Mouse (Mus musculus): ENCODE results near the gene Srgap1. TPM values are rescaled to one million over a fixed set of nuclear protein-coding genes. Genes with fewer than 3 reads are reported as not detected.

Gene Srgap1
- polyA plus RNA-seq, 1 experiment from 2014 or later = 15.8 TPM

DNA sequence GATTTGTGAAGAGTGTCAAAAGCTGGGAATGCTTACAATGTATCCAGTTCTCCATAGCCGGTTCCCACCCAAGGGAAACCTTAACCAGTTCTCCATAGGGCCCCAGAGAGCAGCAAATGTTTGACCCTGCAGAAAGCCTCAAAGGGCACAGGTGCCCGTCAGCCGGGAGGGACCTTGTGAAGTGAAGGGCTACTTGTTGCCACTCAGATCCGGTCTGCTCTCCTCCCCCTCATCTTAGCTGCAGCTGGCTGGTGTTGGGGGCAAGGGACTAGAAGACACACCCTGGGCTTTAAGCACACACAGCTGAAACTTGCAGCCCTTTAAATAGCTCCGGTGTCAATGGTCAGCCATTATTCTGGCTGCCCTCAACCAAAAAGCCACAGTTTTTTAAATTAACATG lies 30.1 kb downstream of the Srgap1 start:
- peaks cover 31% of the 10 kb centered on the region for H3K4me1 ChIP-seq (replicated peaks)

DNA sequence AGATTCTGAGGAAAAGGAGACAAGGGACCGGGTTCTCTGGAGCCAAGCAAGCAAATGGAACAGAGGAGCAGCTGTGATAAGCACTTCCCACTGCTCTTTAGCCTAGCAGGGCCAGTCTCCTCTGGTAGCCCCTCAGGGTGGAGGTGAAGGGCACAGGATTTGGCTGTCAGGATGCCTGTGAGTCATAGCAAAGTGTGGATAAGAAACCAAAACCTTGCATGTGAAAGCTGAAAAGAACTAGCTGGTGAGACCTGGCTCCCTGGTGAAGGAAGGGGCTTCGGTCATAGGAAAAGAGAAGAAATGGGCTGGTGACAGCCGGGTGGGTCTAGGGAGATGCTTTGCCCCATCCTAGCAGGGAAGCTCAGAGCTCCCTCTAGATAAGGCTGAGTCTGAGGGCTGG lies 30.5 kb downstream of the Srgap1 start:
- Histone ChIP-seq H3K9me3 (no peaks in the 10 kb centered on the region), H3K36me3 (no peaks in the 10 kb centered on the region), H3K27me3 (no peaks in the 10 kb centered on the region), H3K27ac (no peak overlapping the region), H3K4me1 (replicated peaks) (peaks cover 31% of the 10 kb centered on the region), H3K9ac (replicated peaks) (no peak overlapping the region), H3K4me2 (no peak overlapping the region), H3K4me3 (replicated peaks) (no peak overlapping the region)
- WGBS = 85% methylated on average over 3 of the region's 3 CpGs
- ATAC-seq (ENCODE audit: insufficient number of reproducible peaks, insufficient read depth, low FRiP score, low TSS enrichment, low read depth) = no peak

More for the DNA sequence above, 30.1 kb downstream of the Srgap1 start:
- H3K4me3 ChIP-seq (replicated peaks) = no peak overlapping the region
- H3K27ac ChIP-seq = no peak overlapping the region
- no peak overlapping the region for H3K4me2 ChIP-seq
- 68% methylated on average over 5 of the region's 5 CpGs for WGBS
- H3K9ac ChIP-seq (replicated peaks) = no peak overlapping the region
- ATAC-seq (ENCODE audit: insufficient number of reproducible peaks, insufficient read depth, low FRiP score, low TSS enrichment, low read depth) = no peak
- H3K27me3 ChIP-seq = no peaks in the 10 kb centered on the region
- no peaks in the 10 kb centered on the region for H3K36me3 ChIP-seq
- H3K9me3 ChIP-seq = no peaks in the 10 kb centered on the region

DNA sequence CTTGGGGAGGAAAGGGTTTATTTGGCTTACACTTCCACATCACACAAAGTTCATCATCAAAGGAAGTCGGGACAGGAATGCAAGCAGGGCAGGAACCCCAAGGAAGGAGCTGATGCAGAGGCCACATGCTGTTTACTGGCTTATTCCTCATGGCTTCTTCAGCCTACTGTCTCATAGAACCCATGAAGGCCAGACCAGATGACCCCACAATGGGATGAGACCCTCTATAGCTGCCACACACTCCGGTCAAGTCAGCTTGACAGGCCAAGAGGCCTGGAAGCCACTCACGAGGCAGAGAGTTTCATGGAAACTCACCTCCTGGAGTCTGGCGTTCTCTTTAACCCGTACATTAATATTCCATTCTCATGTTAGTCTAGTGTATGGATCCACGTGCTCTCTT lies 34.8 kb downstream of the Srgap1 start:
- no peak for ATAC-seq (ENCODE audit: insufficient number of reproducible peaks, insufficient read depth, low FRiP score, low TSS enrichment, low read depth)
- Histone ChIP-seq H3K4me3 (replicated peaks) (no peak overlapping the region), H3K4me2 (no peak overlapping the region), H3K27ac (no peak overlapping the region), H3K9me3 (no peaks in the 10 kb centered on the region), H3K4me1 (replicated peaks) (peaks cover 22% of the 10 kb centered on the region), H3K36me3 (no peaks in the 10 kb centered on the region), H3K9ac (replicated peaks) (no peak overlapping the region), H3K27me3 (no peaks in the 10 kb centered on the region)
- whole genome bisulfite sequencing = 87% methylated on average over 6 of the region's 6 CpGs

DNA sequence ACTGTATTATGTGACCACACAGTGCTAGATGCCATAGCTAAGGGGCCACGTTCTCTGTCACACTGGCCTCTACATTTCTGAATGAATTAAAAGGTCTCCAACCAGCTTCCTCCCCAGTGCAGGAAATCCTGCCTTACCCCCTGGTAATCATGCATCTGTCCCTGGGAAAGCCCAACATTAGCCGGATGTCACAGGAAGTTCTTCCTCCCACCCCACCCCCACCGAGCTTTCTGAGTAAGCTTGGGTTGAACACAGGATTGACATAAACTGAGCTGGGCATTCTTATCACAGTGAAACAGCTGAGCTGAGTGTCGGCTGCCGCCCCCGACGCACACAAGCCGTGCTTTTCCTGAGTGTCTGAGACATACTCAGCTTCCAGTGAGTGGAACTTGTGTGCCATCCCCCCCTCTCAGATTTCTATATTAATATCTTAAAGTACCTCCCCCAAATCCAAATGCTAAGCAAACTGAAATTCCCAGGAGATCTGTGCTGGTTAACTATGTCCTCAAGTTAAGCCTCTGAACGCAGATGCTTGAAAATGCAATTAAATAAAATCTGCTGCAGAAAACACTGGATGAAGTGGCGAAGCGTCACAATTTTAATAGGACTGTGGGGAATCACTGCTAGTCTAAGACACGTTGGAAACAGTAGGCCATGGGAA lies 38.3 kb downstream of the Srgap1 start:
- 50% methylated on average over 12 of the region's 12 CpGs for WGBS
- Histone ChIP-seq H3K27me3 (no peaks in the 10 kb centered on the region), H3K4me2 (peak overlapping the region; percentile 30), H3K9me3 (no peaks in the 10 kb centered on the region), H3K4me3 (replicated peaks) (no peak overlapping the region), H3K36me3 (no peaks in the 10 kb centered on the region), H3K4me1 (replicated peaks) (peaks cover 16% of the 10 kb centered on the region), H3K27ac (peak overlapping the region; percentile 53; the same call in 1 of the 2 replicates), H3K9ac (replicated peaks) (no peak overlapping the region)
- ATAC-seq (ENCODE audit: insufficient number of reproducible peaks, insufficient read depth, low FRiP score, low TSS enrichment, low read depth) = peak; percentile 45; the same call in 1 of the 2 replicates

DNA sequence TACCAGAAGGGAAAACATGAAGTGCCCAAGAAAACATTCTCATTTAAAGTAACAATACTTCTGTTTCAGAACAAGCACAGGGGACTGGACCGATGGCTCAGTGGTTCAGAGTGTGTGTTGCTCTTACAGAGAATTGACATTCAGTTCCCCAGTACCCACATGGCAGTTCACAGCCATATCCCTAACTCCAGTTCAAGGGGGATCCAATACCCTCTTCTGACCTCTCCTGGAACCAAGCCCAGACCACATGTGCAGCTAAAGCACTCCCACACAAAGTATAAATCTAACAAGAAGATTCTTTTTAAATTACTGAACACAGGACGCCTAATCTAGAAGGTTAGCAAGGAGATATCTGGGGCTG lies 38.8 kb downstream of the Srgap1 start:
- WGBS = 80% methylated on average over 2 of the region's 2 CpGs
- H3K4me3 ChIP-seq (replicated peaks) = no peak overlapping the region
- peaks cover 16% of the 10 kb centered on the region for H3K4me1 ChIP-seq (replicated peaks)
- no peaks in the 10 kb centered on the region for H3K9me3 ChIP-seq
- no peak for ATAC-seq (ENCODE audit: insufficient number of reproducible peaks, insufficient read depth, low FRiP score, low TSS enrichment, low read depth)
- H3K4me2 ChIP-seq = peak overlapping the region; percentile 30; the same call in 1 of the 2 replicates
- H3K9ac ChIP-seq (replicated peaks) = no peak overlapping the region
- peak overlapping the region; percentile 53; the same call in 1 of the 2 replicates for H3K27ac ChIP-seq
- H3K27me3 ChIP-seq = no peaks in the 10 kb centered on the region
- H3K36me3 ChIP-seq = no peaks in the 10 kb centered on the region

DNA sequence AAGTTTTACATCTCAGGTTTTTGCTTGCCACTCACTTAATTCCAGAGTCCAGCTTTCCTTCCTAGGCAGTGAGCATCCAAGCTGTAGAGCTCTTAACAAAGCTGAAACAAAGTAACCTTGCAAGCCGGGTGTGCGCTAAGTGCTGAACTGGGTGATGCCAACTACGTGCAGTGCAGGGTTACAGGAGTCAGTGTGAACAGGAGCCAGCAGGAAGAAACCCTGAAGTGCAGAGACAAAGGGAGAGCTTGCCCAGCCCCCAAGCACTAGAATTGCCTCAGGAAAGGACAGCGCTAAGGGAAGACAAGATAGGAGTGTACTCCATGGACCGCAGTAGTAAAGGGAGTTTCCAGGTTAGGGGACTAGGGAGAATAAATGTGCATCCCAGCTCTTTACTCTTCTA lies 40.5 kb downstream of the Srgap1 start:
- no peak for ATAC-seq (ENCODE audit: insufficient number of reproducible peaks, insufficient read depth, low FRiP score, low TSS enrichment, low read depth)
- Histone ChIP-seq H3K27me3 (no peaks in the 10 kb centered on the region), H3K27ac (no peak overlapping the region), H3K36me3 (no peaks in the 10 kb centered on the region), H3K4me3 (replicated peaks) (no peak overlapping the region), H3K4me1 (replicated peaks) (peaks cover 16% of the 10 kb centered on the region), H3K4me2 (no peak overlapping the region), H3K9ac (replicated peaks) (no peak overlapping the region), H3K9me3 (0 out of 2 replicates have a peak, but pooled peaks cover 3% of the 10 kb centered on the region)
- WGBS = 76% methylated on average over 5 of the region's 5 CpGs

DNA sequence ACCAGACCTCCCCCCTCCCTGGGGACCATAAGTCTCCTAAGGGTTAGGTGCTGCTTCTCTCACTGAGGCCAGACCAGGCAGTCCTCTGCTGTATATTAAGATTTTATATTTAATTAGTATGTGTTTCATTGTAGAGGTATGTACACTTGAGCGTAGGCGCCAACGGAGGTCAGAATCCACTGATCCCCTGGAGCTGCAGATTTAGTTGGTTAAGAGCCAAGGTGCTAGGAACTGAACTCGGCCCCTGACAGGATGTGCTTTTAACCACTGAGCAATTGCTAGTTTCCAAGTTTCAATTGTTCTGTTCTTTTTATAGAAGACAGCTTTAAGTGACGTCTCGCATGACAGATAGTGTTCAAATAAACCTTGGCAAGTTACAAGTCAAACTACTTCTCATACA lies 41.0 kb downstream of the Srgap1 start:
- WGBS = 88% methylated on average over 6 of the region's 6 CpGs
- Histone ChIP-seq H3K9me3 (0 out of 2 replicates have a peak, but pooled peaks cover 3% of the 10 kb centered on the region), H3K9ac (replicated peaks) (no peak overlapping the region), H3K4me2 (no peak overlapping the region), H3K27me3 (no peaks in the 10 kb centered on the region), H3K36me3 (no peaks in the 10 kb centered on the region), H3K27ac (no peak overlapping the region), H3K4me1 (replicated peaks) (peaks cover 16% of the 10 kb centered on the region), H3K4me3 (replicated peaks) (no peak overlapping the region)
- no peak for ATAC-seq (ENCODE audit: insufficient number of reproducible peaks, insufficient read depth, low FRiP score, low TSS enrichment, low read depth)

DNA sequence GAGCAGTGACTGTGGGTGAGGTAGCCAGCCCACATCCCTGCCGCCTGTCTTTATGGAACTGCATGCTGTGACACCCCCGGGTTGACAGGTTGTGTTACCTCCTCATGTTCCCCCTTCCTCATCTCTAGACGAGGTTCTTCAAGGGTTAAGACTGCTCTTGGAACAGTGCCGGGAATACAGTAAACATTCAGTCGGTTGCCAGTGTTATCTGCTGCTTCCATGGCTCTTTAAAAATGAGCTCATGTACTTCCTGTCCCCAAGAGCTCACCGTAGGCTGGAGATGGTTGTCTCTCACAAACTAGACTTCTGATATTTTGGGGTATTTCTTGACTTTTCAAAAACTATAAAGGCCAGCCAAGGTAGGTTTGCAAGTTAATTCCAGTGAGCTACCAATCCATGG lies 41.6 kb downstream of the Srgap1 start:
- no peak for ATAC-seq (ENCODE audit: insufficient number of reproducible peaks, insufficient read depth, low FRiP score, low TSS enrichment, low read depth)
- WGBS = 62% methylated on average over 6 of the region's 6 CpGs
- no peaks in the 10 kb centered on the region for H3K36me3 ChIP-seq
- peaks cover 16% of the 10 kb centered on the region for H3K4me1 ChIP-seq (replicated peaks)
- H3K27me3 ChIP-seq = no peaks in the 10 kb centered on the region
- no peak overlapping the region for H3K27ac ChIP-seq
- no peak overlapping the region for H3K9ac ChIP-seq (replicated peaks)
- no peak overlapping the region for H3K4me2 ChIP-seq
- H3K4me3 ChIP-seq (replicated peaks) = no peak overlapping the region
- H3K9me3 ChIP-seq = 0 out of 2 replicates have a peak, but pooled peaks cover 3% of the 10 kb centered on the region

DNA sequence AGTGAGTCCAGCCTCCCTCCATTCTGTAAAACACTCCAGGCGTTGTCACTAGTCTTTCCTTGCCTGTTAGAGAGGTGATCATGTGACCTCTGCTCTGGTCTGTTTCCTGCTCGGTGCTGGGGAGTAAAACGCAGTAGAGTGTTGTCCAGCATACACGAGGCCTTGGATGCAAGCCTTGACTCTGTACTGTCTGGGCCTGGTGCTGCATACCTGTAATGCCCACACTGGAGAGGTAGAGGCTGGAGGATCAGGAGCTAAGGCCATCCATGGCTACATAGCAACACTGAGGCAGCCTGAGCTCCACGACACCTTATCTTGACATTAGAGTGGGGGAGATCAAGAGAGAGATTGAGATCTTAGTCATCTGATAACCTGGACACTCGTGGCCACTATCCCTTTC lies 44.2 kb downstream of the Srgap1 start:
- H3K4me2 ChIP-seq = no peak overlapping the region
- ATAC-seq (ENCODE audit: insufficient number of reproducible peaks, insufficient read depth, low FRiP score, low TSS enrichment, low read depth) = no peak
- no peaks in the 10 kb centered on the region for H3K36me3 ChIP-seq
- no peak overlapping the region for H3K4me3 ChIP-seq (replicated peaks)
- H3K27ac ChIP-seq = no peak overlapping the region
- H3K27me3 ChIP-seq = no peaks in the 10 kb centered on the region
- WGBS = 66% methylated on average over 6 of the region's 6 CpGs
- H3K9ac ChIP-seq (replicated peaks) = no peak overlapping the region
- H3K9me3 ChIP-seq = 0 out of 2 replicates have a peak, but pooled peaks cover 3% of the 10 kb centered on the region
- peaks cover 5% of the 10 kb centered on the region for H3K4me1 ChIP-seq (replicated peaks)

DNA sequence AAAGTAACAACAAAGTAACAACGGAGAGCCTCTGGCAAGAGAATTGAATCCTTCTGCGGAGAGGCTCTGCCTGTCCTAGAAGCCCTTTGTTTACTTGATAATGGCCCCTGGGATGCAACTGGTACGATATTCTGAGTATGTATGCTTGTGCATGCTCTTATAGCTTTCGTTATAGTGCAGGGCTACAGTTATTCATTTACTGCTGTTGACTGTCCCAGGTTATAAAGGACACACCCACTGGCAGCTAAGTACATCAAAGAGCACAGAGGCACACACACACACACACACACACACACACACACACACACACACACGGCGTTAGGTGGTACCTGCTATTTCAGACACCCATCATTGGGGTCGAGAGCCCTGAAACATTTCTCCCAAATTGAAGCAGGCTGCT lies 48.3 kb downstream of the Srgap1 start:
- Histone ChIP-seq H3K4me3 (replicated peaks) (no peak overlapping the region), H3K4me2 (no peak overlapping the region), H3K9ac (replicated peaks) (no peak overlapping the region), H3K27ac (no peak overlapping the region), H3K9me3 (0 out of 2 replicates have a peak, but pooled peaks cover 3% of the 10 kb centered on the region), H3K36me3 (no peaks in the 10 kb centered on the region), H3K27me3 (no peaks in the 10 kb centered on the region), H3K4me1 (replicated peaks) (peaks cover 5% of the 10 kb centered on the region)
- ATAC-seq (ENCODE audit: insufficient number of reproducible peaks, insufficient read depth, low FRiP score, low TSS enrichment, low read depth) = no peak
- 63% methylated on average over 7 of the region's 7 CpGs for WGBS

DNA sequence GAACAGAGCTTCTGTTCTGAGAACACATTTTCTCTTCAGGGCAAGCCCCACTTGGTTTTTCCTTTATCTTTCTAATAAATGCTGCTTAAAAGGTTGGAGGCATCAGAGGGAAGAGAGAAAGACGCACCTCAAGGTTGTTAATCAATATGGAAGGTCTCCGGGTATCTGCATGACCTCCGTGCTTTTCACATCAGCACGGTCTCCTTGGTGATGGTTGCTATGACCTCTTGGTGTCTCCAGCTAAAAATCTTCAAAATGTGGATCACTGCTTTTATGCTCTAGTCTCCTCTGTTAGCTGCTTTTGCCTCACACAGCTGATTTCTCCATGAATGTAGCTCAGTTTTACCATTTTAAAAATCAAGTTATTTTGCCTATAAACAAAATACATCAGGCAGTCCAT lies 50.6 kb downstream of the Srgap1 start:
- ATAC-seq (ENCODE audit: insufficient number of reproducible peaks, insufficient read depth, low FRiP score, low TSS enrichment, low read depth) = no peak

DNA sequence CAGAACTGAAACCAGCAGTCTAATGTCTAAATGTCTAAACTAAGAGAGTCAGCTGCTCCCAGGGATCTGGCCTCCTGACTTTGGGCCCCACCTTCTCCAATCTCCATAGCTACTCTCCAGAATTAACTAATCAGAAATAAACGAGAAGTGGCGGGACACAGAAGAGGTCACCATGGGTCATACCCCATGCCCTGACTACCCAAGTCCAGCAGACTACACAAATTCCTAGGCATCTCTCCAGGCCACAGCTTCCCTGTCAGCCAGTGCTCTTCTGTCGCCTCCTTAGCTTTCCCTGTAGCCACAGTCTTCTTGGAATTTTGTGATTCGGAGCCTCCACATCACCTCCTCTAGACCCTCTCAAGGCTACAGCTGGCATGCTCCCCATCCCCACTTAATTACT lies 51.7 kb downstream of the Srgap1 start:
- H3K9ac ChIP-seq (replicated peaks) = no peak overlapping the region
- no peaks in the 10 kb centered on the region for H3K9me3 ChIP-seq
- H3K27me3 ChIP-seq = no peaks in the 10 kb centered on the region
- H3K4me3 ChIP-seq (replicated peaks) = no peak overlapping the region
- no peak overlapping the region for H3K4me2 ChIP-seq
- H3K27ac ChIP-seq = no peak overlapping the region
- no peaks in the 10 kb centered on the region for H3K36me3 ChIP-seq
- WGBS = 59% methylated on average over 4 of the region's 4 CpGs
- ATAC-seq (ENCODE audit: insufficient number of reproducible peaks, insufficient read depth, low FRiP score, low TSS enrichment, low read depth) = no peak
- peaks cover 5% of the 10 kb centered on the region for H3K4me1 ChIP-seq (replicated peaks)

More for the DNA sequence above, 50.6 kb downstream of the Srgap1 start:
- Histone ChIP-seq H3K27ac (no peak overlapping the region), H3K36me3 (no peaks in the 10 kb centered on the region), H3K4me1 (replicated peaks) (peaks cover 5% of the 10 kb centered on the region), H3K27me3 (no peaks in the 10 kb centered on the region), H3K9me3 (no peaks in the 10 kb centered on the region), H3K4me3 (replicated peaks) (no peak overlapping the region), H3K9ac (replicated peaks) (no peak overlapping the region), H3K4me2 (no peak overlapping the region)
- 91% methylated on average over 4 of the region's 4 CpGs for WGBS
